Mouse (Mus musculus): ENCODE results near the gene Raver1. TPM values are rescaled to one million over a fixed set of nuclear protein-coding genes. Genes with fewer than 3 reads are reported as not detected.
A peak's percentile ranks its signal among the peaks of the same experiment; 100 is the strongest.

The Raver1 gene
- polyA plus RNA-seq, 1 experiment from 2014 or later = 37.4 TPM

DNA sequence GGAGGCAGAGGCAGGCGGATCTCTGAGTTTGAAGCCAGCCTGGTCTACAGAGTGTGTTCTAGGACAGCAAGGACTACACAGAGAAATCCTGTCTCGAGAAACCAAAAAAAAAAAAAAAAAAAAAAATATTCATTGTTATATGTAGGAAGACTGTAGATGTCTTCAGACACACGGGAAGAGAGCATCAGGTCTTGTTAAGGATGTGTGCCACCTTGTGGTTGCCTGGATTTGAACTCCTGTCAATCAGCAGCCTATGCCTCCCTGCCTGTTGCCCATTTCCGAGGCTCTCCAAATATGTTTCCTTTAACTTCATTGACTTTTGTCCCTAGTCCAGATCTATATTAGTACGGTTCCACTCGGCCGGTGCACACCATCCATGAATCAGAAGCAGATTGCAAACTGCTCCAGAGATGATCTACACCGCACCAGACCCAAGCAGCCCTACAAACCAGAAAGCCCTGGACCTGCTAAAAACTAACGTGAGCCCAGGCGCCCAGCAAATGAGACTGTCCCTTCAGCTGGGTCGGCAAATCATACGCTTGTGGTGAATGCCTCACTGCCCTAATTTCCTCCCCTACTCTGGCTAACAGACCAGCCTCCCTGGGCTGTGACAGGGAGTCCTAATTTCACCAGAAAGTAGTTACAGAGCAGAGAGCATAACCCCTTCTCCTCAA lies 40.4 kb upstream of the Raver1 start:
- H3K9ac ChIP-seq (replicated peaks; ENCODE audit: low read depth, low read length) = no peak overlapping the region
- peaks cover 9% of the 10 kb centered on the region for H3K4me1 ChIP-seq (replicated peaks; ENCODE audit: control insufficient read depth, insufficient read depth, low read length)
- ATAC-seq = no peak
- H3K27ac ChIP-seq (ENCODE audit: low read length) = no peak overlapping the region
- no peaks in the 10 kb centered on the region for H3K27me3 ChIP-seq (replicated peaks; ENCODE audit: control insufficient read depth, insufficient read depth, low read length)
- no peak overlapping the region for H3K4me3 ChIP-seq (replicated peaks; ENCODE audit: low read length)
- peaks cover 5% of the 10 kb centered on the region; the same call in 1 of the 2 replicates for H3K36me3 ChIP-seq (ENCODE audit: control insufficient read depth, insufficient read depth)
- no peak overlapping the region for H3K4me2 ChIP-seq (ENCODE audit: low read length)
- no peaks in the 10 kb centered on the region for H3K9me3 ChIP-seq (ENCODE audit: control insufficient read depth, low read length)
- 84% methylated on average over 12 of the region's 12 CpGs for WGBS

DNA sequence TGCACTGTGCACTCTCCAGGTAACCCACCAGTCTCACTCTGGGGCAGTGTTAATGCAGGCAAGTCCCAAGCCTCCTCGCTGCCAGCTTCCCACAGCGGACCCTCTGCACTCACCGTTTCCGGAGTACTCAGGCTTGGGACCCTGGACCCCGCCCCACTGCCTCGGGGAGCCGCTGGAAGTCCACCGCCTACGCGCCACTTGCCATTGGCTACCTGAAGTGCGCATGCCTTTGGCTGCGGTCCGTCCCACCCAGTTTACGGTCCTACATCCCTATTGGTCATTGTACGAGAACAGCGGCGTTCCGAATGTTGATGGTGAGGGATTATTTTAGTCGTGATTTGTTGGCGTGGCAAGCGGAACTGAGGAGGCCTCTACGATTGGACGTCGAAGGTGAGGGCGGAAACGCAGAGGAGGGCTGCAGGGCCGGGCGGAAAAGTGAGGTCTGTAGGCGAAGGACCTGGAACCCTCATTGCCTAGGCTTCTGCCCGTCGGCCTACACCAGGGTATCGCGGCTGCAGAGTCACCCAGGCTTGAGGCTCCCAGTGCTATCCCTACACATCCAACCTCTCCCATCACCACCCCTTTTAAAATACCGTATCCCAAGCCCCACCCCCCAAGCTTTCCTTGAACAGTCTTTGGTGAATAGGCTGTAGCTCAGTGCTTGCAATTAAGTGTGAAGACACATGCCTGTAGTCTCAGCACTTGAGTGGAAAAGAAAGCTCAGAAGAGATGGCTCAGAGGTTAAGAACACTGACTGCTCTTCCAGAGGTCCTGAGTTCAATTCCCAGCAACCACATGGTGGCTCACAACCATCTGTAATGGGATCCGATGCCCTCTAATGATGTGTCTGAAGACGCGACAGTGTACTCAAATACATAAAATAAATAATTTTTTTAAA lies 39.5 kb upstream of the Raver1 start, which contains the start of gene Tyk2:
Tyk2 (minus strand) TSS at position 185 of the 898 bp plus-strand sequence.
- Histone ChIP-seq H3K9me3 (ENCODE audit: control insufficient read depth, low read length) (no peaks in the 10 kb centered on the region), H3K4me2 (ENCODE audit: low read length) (peak within 1 kb of the TSS; percentile 71), H3K4me3 (replicated peaks; ENCODE audit: low read length) (peak within 1 kb of the TSS; percentile 55), H3K9ac (replicated peaks; ENCODE audit: low read depth, low read length) (peak within 1 kb of the TSS; percentile 65), H3K4me1 (replicated peaks; ENCODE audit: control insufficient read depth, insufficient read depth, low read length) (peaks cover 9% of the 10 kb centered on the region), H3K36me3 (ENCODE audit: control insufficient read depth, insufficient read depth) (peaks cover 5% of the 10 kb centered on the region; the same call in 1 of the 2 replicates), H3K27ac (ENCODE audit: low read length) (peak within 1 kb of the TSS; percentile 58), H3K27me3 (replicated peaks; ENCODE audit: control insufficient read depth, insufficient read depth, low read length) (no peaks in the 10 kb centered on the region)
- 5% methylated on average over 37 of the region's 37 CpGs for WGBS
- peak; percentile 97 for ATAC-seq

DNA sequence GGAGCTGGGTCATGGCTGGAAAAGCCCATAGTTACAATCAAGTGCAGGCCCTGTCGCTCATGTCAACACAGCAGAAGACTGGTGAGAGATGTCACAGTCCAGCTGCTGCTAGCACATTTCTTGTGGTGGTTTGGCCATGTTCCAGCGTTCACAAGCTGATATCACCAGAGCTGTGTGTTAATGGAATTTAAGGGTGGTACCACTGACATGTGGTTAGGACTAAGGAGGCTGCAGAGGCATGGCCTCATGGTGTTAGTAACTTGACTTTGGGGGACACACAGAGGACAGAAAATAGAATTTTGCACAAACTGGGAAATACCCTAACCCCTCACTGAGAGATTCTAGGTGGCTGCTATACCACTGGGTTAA lies 34.4 kb upstream of the Raver1 start:
- peaks cover 6% of the 10 kb centered on the region for H3K4me1 ChIP-seq (replicated peaks; ENCODE audit: control insufficient read depth, insufficient read depth, low read length)
- no peaks in the 10 kb centered on the region for H3K9me3 ChIP-seq (ENCODE audit: control insufficient read depth, low read length)
- WGBS = 81% methylated on average over 2 of the region's 2 CpGs

DNA sequence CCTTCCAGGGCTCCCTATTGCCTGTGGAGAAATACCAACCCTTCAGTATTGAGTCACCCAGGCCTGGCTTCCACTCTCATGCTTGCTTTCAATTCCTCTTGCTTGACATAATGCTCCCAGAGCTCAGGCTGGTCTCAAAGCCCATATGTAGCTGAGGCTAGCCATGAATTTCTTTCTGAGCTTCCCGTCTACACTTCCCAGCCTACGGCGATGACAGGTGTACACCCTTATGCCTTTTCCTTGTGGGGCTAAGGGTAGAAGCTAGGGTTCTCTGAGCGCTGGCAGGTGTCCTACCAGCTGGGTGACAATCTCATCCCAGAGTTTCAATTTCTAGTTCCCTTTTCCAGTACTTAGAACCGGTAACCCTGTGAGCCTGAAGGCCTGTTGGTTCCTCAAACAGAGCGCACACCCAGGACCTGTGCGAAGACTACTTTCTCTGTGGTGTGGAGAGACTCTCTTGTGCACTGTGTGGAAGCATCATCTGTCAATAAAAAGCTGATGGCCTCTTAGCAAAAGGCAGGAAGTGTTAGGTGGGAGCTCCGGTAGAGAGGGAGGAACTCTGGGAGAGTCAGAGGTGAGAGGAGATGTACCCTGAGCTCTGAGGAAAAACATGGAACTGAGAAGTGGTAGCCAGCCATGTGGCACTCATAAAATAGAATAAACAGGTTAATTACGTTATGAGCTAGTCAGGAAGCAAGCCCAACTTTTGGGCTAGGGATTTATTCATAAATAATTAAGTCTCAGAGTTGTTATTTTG lies 33.9 kb upstream of the Raver1 start:
- Histone ChIP-seq H3K4me3 (replicated peaks; ENCODE audit: low read length) (no peak overlapping the region), H3K4me2 (ENCODE audit: low read length) (no peak overlapping the region), H3K27me3 (replicated peaks; ENCODE audit: control insufficient read depth, insufficient read depth, low read length) (no peaks in the 10 kb centered on the region), H3K9ac (replicated peaks; ENCODE audit: low read depth, low read length) (no peak overlapping the region), H3K36me3 (ENCODE audit: control insufficient read depth, insufficient read depth) (peaks cover 9% of the 10 kb centered on the region), H3K27ac (ENCODE audit: low read length) (no peak overlapping the region), H3K9me3 (ENCODE audit: control insufficient read depth, low read length) (no peaks in the 10 kb centered on the region), H3K4me1 (replicated peaks; ENCODE audit: control insufficient read depth, insufficient read depth, low read length) (peaks cover 5% of the 10 kb centered on the region)
- no peak for ATAC-seq
- 89% methylated on average over 9 of the region's 9 CpGs for WGBS

More for the DNA sequence above, 34.4 kb upstream of the Raver1 start:
- no peak for ATAC-seq
- no peak overlapping the region for H3K4me2 ChIP-seq (ENCODE audit: low read length)
- no peak overlapping the region for H3K4me3 ChIP-seq (replicated peaks; ENCODE audit: low read length)
- no peaks in the 10 kb centered on the region for H3K27me3 ChIP-seq (replicated peaks; ENCODE audit: control insufficient read depth, insufficient read depth, low read length)
- no peak overlapping the region for H3K27ac ChIP-seq (ENCODE audit: low read length)
- peaks cover 9% of the 10 kb centered on the region for H3K36me3 ChIP-seq (ENCODE audit: control insufficient read depth, insufficient read depth)
- no peak overlapping the region for H3K9ac ChIP-seq (replicated peaks; ENCODE audit: low read depth, low read length)

DNA sequence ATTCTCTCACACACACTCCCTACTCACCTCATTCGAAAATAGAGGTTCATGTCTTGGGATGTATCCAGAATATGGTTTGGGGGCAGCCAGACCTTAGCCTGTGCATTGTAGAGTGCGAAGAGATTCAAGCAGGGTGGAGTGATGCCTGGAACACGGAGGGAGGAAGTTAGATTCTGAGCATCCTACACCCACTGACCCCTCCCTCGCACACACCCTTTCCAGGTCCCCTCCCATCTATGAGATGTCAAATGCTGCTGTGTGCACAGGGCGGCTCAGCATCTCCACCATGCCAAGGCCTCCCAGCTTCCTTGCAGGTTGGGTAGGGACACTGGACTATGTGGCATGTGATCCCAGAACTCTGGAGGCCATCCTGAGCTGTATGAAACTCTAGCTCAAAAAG lies 33.0 kb upstream of the Raver1 start:
- 85% methylated on average over 5 of the region's 5 CpGs for WGBS
- no peaks in the 10 kb centered on the region for H3K9me3 ChIP-seq (ENCODE audit: control insufficient read depth, low read length)
- no peak overlapping the region for H3K4me3 ChIP-seq (replicated peaks; ENCODE audit: low read length)
- no peaks in the 10 kb centered on the region for H3K4me1 ChIP-seq (replicated peaks; ENCODE audit: control insufficient read depth, insufficient read depth, low read length)
- no peak overlapping the region for H3K9ac ChIP-seq (replicated peaks; ENCODE audit: low read depth, low read length)
- H3K27ac ChIP-seq (ENCODE audit: low read length) = no peak overlapping the region
- peaks cover 9% of the 10 kb centered on the region for H3K36me3 ChIP-seq (ENCODE audit: control insufficient read depth, insufficient read depth)
- ATAC-seq = no peak
- H3K27me3 ChIP-seq (replicated peaks; ENCODE audit: control insufficient read depth, insufficient read depth, low read length) = no peaks in the 10 kb centered on the region
- H3K4me2 ChIP-seq (ENCODE audit: low read length) = no peak overlapping the region

DNA sequence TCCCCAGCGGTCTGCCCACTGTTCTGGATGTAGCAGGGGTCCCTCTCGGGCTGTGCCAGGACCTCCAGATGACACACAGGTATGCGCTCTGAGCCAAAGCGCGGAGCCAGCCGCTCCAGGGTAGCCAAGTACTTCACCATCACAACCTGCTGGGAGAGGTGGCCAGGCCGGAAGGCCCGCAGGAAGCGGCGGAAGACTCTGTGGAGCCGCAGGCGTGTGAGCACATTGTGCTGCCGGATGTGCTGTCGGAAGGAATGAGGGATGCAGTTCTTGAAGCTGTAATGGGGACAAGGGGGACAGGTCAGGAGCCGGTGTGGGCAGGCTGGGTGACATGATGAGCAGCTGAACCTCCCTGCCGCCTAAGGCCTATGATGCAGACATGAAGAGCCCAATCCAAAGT lies 29.7 kb upstream of the Raver1 start:
- no peaks in the 10 kb centered on the region for H3K9me3 ChIP-seq (ENCODE audit: control insufficient read depth, low read length)
- H3K27me3 ChIP-seq (replicated peaks; ENCODE audit: control insufficient read depth, insufficient read depth, low read length) = no peaks in the 10 kb centered on the region
- WGBS = 89% methylated on average over 16 of the region's 16 CpGs
- H3K27ac ChIP-seq (ENCODE audit: low read length) = no peak overlapping the region
- H3K36me3 ChIP-seq (ENCODE audit: control insufficient read depth, insufficient read depth) = peaks cover 4% of the 10 kb centered on the region; the same call in 1 of the 2 replicates
- H3K9ac ChIP-seq (replicated peaks; ENCODE audit: low read depth, low read length) = no peak overlapping the region
- no peak overlapping the region for H3K4me2 ChIP-seq (ENCODE audit: low read length)
- H3K4me1 ChIP-seq (replicated peaks; ENCODE audit: control insufficient read depth, insufficient read depth, low read length) = no peaks in the 10 kb centered on the region
- H3K4me3 ChIP-seq (replicated peaks; ENCODE audit: low read length) = no peak overlapping the region
- ATAC-seq = no peak

DNA sequence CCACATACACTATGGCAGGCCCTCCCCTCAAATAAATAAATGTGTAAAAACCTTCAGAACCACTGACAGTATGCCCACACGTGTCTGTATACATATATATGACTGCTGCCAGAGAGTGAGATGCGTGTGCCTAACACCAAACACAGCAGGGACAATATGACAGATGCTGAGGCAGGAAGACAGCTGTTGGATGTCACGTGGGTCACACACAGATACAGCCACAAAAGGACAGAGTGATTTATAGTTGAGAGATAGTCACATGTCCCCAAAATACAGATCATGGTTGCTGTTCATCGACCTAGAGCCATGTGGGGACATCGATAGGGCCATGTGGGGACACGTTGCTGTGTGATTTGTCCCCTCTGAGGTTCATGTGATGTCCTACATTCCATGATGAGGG lies 25.3 kb upstream of the Raver1 start:
- H3K4me2 ChIP-seq (ENCODE audit: low read length) = no peak overlapping the region
- H3K4me1 ChIP-seq (replicated peaks; ENCODE audit: control insufficient read depth, insufficient read depth, low read length) = no peaks in the 10 kb centered on the region
- H3K9me3 ChIP-seq (ENCODE audit: control insufficient read depth, low read length) = no peaks in the 10 kb centered on the region
- H3K27me3 ChIP-seq (replicated peaks; ENCODE audit: control insufficient read depth, insufficient read depth, low read length) = no peaks in the 10 kb centered on the region
- H3K4me3 ChIP-seq (replicated peaks; ENCODE audit: low read length) = no peak overlapping the region
- ATAC-seq = no peak
- no peak overlapping the region for H3K9ac ChIP-seq (replicated peaks; ENCODE audit: low read depth, low read length)
- no peaks in the 10 kb centered on the region; the same call in none of the 2 replicates for H3K36me3 ChIP-seq (ENCODE audit: control insufficient read depth, insufficient read depth)
- H3K27ac ChIP-seq (ENCODE audit: low read length) = no peak overlapping the region
- 81% methylated on average over 6 of the region's 6 CpGs for WGBS

DNA sequence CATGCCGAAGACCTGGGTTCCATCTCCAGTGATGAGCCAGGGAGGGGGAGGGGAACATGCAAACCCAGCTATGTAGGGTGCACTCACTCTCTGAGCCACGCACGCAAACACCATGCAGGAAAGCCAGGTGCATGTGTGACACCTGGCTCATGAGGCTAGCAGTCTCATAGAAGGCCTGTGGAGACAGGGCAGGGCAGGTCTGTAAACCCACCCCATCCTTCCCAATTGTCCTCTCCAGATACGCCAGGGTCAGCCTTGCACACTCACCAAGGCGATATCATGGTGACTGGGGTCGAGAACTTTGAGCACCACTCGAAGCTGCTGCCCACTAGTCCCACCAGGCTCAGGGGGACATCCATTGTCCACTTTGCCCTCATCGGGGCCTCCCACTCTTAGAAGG lies 23.3 kb upstream of the Raver1 start:
- no peak overlapping the region for H3K4me3 ChIP-seq (replicated peaks; ENCODE audit: low read length)
- no peak overlapping the region for H3K27ac ChIP-seq (ENCODE audit: low read length)
- H3K9me3 ChIP-seq (ENCODE audit: control insufficient read depth, low read length) = no peaks in the 10 kb centered on the region
- no peaks in the 10 kb centered on the region for H3K4me1 ChIP-seq (replicated peaks; ENCODE audit: control insufficient read depth, insufficient read depth, low read length)
- H3K36me3 ChIP-seq (ENCODE audit: control insufficient read depth, insufficient read depth) = no peaks in the 10 kb centered on the region; the same call in none of the 2 replicates
- no peaks in the 10 kb centered on the region for H3K27me3 ChIP-seq (replicated peaks; ENCODE audit: control insufficient read depth, insufficient read depth, low read length)
- ATAC-seq = no peak
- WGBS = 91% methylated on average over 8 of the region's 8 CpGs
- H3K4me2 ChIP-seq (ENCODE audit: low read length) = no peak overlapping the region
- H3K9ac ChIP-seq (replicated peaks; ENCODE audit: low read depth, low read length) = no peak overlapping the region

DNA sequence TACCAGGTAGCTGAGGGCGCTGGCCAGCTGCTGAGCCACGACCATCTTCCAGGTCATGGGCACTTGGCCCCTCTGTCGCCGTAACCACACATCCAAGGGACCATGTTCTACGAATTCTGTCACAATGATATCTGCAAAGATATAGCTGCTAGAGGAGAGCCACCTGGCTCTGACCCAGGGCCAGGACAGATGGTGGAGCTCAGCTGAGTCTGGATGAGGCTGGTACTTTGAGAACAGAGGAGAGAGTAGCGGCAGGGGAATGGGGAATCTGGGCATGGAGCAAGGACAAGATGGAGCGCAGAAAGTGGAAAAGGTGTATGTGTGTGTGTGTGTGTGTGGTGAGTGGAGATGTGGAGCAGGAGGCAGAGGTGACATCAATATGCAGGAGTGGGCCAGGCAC lies 22.4 kb upstream of the Raver1 start:
- H3K9me3 ChIP-seq (ENCODE audit: control insufficient read depth, low read length) = no peaks in the 10 kb centered on the region
- H3K4me3 ChIP-seq (replicated peaks; ENCODE audit: low read length) = no peak overlapping the region
- H3K27me3 ChIP-seq (replicated peaks; ENCODE audit: control insufficient read depth, insufficient read depth, low read length) = no peaks in the 10 kb centered on the region
- H3K9ac ChIP-seq (replicated peaks; ENCODE audit: low read depth, low read length) = no peak overlapping the region
- WGBS = 87% methylated on average over 7 of the region's 7 CpGs
- ATAC-seq = no peak
- no peak overlapping the region for H3K27ac ChIP-seq (ENCODE audit: low read length)
- H3K4me2 ChIP-seq (ENCODE audit: low read length) = no peak overlapping the region
- H3K36me3 ChIP-seq (ENCODE audit: control insufficient read depth, insufficient read depth) = no peaks in the 10 kb centered on the region; the same call in 1 of the 2 replicates
- no peaks in the 10 kb centered on the region for H3K4me1 ChIP-seq (replicated peaks; ENCODE audit: control insufficient read depth, insufficient read depth, low read length)

All from forebrain, embryonic 16.5 days (tissue).